Mouse (Mus musculus) ES-E14 (cell line): ENCODE measurements around the gene Slitrk3.

ENCODE experiments used
- CHD2 ChIP-seq: IDR thresholded peaks from 2 replicates; pipeline ENCODE4 v1.6.1; 2014; ENCODE audit warnings: mild to moderate bottlenecking, low read depth, low read length, inconsistent platforms
- MAFK ChIP-seq: IDR thresholded peaks from 2 replicates; pipeline ENCODE4 v1.6.1; 2014; ENCODE audit warnings: mild to moderate bottlenecking, low read depth, low read length, inconsistent platforms; ENCODE audit not compliant: insufficient read depth
- ZNF384 ChIP-seq: IDR thresholded peaks from 2 replicates; pipeline ENCODE4 v1.6.1; 2012; ENCODE audit warnings: low read depth, low read length, inconsistent platforms

GRCm38 (mm10) chr3:73058190-73058589 is 587 bp upstream of the Slitrk3 start:
- TF ChIP-seq MAFK (no peak), ZNF384 (no peak), CHD2 (no peak)
